Mouse (Mus musculus) heart, adult 2 months (tissue): ENCODE results near the gene Gm20425.

Experiments used
- CTCF ChIP-seq: fragments of 200-600 bp; IDR thresholded peaks from 2 replicates; pipeline ENCODE4 v1.8.1; 2022; ENCODE audit warnings: antibody characterized with exemption, mild to moderate bottlenecking, moderate library complexity
- EP300 ChIP-seq: fragments of 200-500 bp; IDR thresholded peaks from 2 replicates; pipeline ENCODE4 v1.6.1; 2011; ENCODE audit warnings: low read depth, low read length, control low read depth; ENCODE audit not compliant: insufficient read depth
- POLR2A ChIP-seq: fragments of 200-500 bp; IDR thresholded peaks from 2 replicates; pipeline ENCODE4 v1.6.1; 2011; ENCODE audit warnings: mild to moderate bottlenecking, low read depth, low read length, control low read depth; ENCODE audit not compliant: insufficient read depth

GRCm38 (mm10) chr9:103146703-103147102 lies 83.4 kb downstream of the Gm20425 start:
- TF ChIP-seq CTCF (no peak), POLR2A (no peak), EP300 (no peak)
